Mouse (Mus musculus) G1E (cell line): ENCODE measurements at regions not wholly inside any gene's neighbourhood (a gene's known extent, or its start where the extent isn't known, plus 50 kb on each side); places are given as distances from the start of the nearest gene placed in this dataset.
"Not testable (repeated sequence)": the region's sequence is repeated elsewhere in the genome, so short reads cannot be mapped to it uniquely, and the experiment has no call there.

ENCODE experiments used
- ATAC-seq: 2 replicates; pipeline ENCODE4 v1.8.0; 2016; ENCODE audit warnings: mild to moderate bottlenecking; ENCODE audit not compliant: insufficient number of reproducible peaks, poor library complexity, low FRiP score, severe bottlenecking; ENCODE audit errors: extremely low read depth
- DNase-seq: peaks from one replicate; pipeline ENCODE4 v3.0.0; 2012; ENCODE audit warnings: low spot score
- H3K27me3 ChIP-seq: 2 replicates; pipeline ENCODE4 v1.6.1; 2012; ENCODE audit warnings: mild to moderate bottlenecking, low read length, inconsistent platforms; ENCODE audit not compliant: insufficient read depth
- H3K36me3 ChIP-seq: replicated peaks from 2 replicates; pipeline ENCODE3; 2012; ENCODE audit warnings: mild to moderate bottlenecking, inconsistent platforms
- H3K4me1 ChIP-seq: 2 replicates; pipeline ENCODE4 v1.6.1; 2012; ENCODE audit warnings: low read depth, low read length, inconsistent platforms, mixed read lengths; ENCODE audit not compliant: insufficient read depth
- H3K4me3 ChIP-seq: 2 replicates; pipeline ENCODE4 v1.5.1; 2012; ENCODE audit warnings: low read depth, mild to moderate bottlenecking, inconsistent platforms, low read length, moderate library complexity, mixed read lengths
- H3K9me3 ChIP-seq: replicated peaks from 2 replicates; pipeline ENCODE4 v1.6.1; 2012; ENCODE audit warnings: inconsistent platforms
- CTCF ChIP-seq: IDR thresholded peaks from 2 replicates; pipeline ENCODE4 v1.5.1; 2012; ENCODE audit warnings: low read depth, low read length, inconsistent platforms, mixed read lengths
- GATA1 ChIP-seq: IDR thresholded peaks from 2 replicates; pipeline ENCODE4 v1.6.1; 2012; ENCODE audit warnings: borderline replicate concordance, low read length, inconsistent platforms, mixed read lengths
- GATA2 ChIP-seq: IDR thresholded peaks from 2 replicates; pipeline ENCODE4 v1.6.1; 2012; ENCODE audit warnings: low read depth, low read length, inconsistent platforms, borderline replicate concordance
- POLR2AphosphoS5 ChIP-seq: IDR thresholded peaks from 2 replicates; pipeline ENCODE4 v1.6.1; 2012; ENCODE audit warnings: low read depth, low read length, inconsistent platforms; ENCODE audit not compliant: insufficient replicate concordance
- TAL1 ChIP-seq: conservative IDR thresholded peaks from 2 replicates; pipeline ENCODE4 v1.6.1; 2012; ENCODE audit warnings: low read depth, low read length, inconsistent platforms, mixed read lengths

DNA sequence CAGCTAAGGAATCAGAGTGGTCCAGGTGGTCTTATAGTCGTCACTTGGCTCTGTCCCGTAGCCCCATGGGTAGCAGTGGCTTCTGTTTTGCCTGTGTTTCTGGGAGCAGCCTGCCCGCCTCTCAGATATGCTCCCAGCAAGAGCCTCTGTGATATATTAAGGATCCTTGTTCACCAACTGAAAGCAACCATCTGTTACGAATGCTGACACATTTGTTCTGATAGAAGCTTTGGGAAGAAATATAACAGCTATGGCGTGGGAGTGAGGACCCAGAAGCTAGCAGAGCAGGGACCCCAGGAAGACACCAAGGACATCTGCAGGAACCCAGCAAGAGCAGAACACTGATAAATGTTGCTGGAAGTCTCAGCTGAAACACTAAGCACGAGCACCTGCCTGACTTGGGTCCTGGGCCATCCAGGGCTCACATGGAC lies 186.7 kb upstream of the Gm17728 start:
- Histone ChIP-seq H3K4me1 (no peaks in the 10 kb centered on the region), H3K27me3 (no peaks in the 10 kb centered on the region), H3K36me3 (no peaks in the 10 kb centered on the region), H3K9me3 (no peaks in the 10 kb centered on the region), H3K4me3 (no peak overlapping the region)
- DNase-seq (no peak), ATAC-seq (no peak)
- TF ChIP-seq CTCF = no peak
- no peak for TF ChIP-seq POLR2AphosphoS5
- TF ChIP-seq TAL1 = no peak
- TF ChIP-seq GATA1 = no peak
- no peak for TF ChIP-seq GATA2

DNA sequence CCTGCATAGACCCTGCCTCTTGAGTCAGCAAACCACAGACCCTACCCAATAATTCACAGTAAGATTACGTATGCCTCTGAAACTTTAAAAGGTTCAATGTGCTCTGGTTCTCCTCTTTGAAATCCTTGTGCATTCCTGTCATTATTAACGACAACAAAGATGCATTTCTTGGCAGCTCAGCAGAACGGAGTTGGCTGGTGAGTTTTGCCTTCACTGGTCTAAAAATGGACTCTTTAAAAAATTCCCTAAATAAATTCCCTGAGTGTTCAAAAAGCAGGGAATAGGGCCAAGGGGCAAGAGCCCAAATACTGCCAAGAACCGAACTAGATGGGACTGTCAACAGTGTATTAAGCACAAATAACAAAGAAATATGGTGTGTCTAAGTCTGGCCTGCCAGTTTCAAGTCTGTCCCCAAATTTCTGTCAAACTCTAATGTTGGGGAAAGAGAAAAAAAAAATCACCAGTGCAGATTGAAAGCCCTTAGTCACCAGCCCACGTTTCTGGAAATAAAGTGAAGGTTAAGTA lies 163.2 kb upstream of the Gm17728 start:
- Histone ChIP-seq H3K27me3 (no peaks in the 10 kb centered on the region), H3K36me3 (no peaks in the 10 kb centered on the region), H3K4me1 (no peaks in the 10 kb centered on the region), H3K4me3 (no peak overlapping the region), H3K9me3 (peaks cover 9% of the 10 kb centered on the region; the same call in 1 of the 2 replicates)
- no peak for ATAC-seq
- no peak for DNase-seq
- TF ChIP-seq GATA2 (no peak), TAL1 (no peak), CTCF (no peak), GATA1 (no peak), POLR2AphosphoS5 (no peak)

DNA sequence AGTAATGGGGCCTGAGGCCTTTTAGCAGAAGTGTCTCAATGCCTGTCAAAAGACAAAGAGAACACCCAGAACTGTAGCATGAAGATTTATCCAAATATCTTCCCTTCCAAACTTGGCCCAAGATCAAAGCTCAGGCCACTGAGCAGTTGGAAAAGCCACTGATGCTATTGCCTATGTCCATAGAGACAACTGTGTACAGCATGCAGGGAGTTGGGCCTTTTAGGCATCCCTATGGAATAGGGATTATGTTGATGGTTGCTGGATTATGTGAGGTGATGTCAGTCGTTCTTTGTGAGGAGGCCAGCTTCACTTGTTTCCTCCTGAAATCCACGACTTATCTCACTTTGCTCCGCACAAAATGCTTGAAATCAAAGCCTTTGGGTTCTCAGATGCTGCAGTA lies 153.1 kb upstream of the Gm17728 start:
- ATAC-seq (no peak), DNase-seq (no peak)
- H3K4me3 ChIP-seq = no peak overlapping the region
- H3K27me3 ChIP-seq = no peaks in the 10 kb centered on the region
- no peaks in the 10 kb centered on the region for H3K9me3 ChIP-seq
- no peaks in the 10 kb centered on the region for H3K36me3 ChIP-seq
- H3K4me1 ChIP-seq = no peaks in the 10 kb centered on the region
- TF ChIP-seq GATA1 = no peak
- TF ChIP-seq POLR2AphosphoS5 = no peak
- no peak for TF ChIP-seq TAL1
- no peak for TF ChIP-seq GATA2
- TF ChIP-seq CTCF = no peak

DNA sequence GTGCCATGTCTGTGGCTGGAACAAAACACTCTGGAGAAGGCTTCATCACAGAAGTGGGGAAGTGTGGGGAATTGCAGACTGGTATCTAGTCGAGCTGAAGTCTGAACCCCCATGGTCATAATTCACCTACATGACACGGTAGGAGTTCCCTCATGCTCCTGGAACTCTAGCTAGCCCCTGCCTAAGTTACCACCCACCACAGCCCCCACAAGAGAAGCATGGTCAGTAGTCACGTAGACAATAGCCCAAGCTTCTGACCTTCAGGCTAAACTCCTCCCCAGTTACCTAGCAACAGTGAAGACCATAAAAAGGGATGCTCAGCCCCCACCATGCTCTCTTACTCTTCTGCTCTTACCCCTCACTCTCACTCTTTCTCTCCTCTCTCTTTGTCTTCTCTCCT lies 143.8 kb upstream of the Gm17728 start:
- H3K36me3 ChIP-seq, H3K27me3 ChIP-seq, H3K4me1 ChIP-seq, ATAC-seq, H3K4me3 ChIP-seq, DNase-seq, H3K9me3 ChIP-seq: not testable (repeated sequence)

DNA sequence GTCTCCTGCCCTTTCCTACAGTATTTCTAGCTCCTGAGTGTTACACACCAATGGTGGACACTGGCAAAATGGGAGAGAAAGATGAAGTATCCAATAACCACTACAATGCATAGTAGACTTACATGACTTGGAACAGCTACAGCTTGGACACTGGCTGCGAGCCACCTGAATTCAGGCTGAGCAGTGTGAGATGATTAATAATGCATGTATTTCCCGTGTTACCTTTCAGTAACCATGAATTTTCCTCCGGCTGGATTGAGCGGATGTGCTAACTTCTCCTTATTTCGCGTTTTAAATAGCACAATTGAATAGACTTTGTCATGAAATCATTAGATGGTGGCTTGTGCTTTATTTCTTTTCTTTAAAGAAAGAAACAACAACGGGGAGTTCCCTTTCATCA lies 142.4 kb upstream of the Gm17728 start:
- Histone ChIP-seq H3K4me3 (no peak overlapping the region), H3K4me1 (no peaks in the 10 kb centered on the region), H3K36me3 (no peaks in the 10 kb centered on the region), H3K9me3 (no peaks in the 10 kb centered on the region), H3K27me3 (no peaks in the 10 kb centered on the region)
- ATAC-seq = no peak
- TF ChIP-seq TAL1 = no peak
- no peak for TF ChIP-seq CTCF
- no peak for TF ChIP-seq POLR2AphosphoS5
- TF ChIP-seq GATA2 = no peak
- no peak for TF ChIP-seq GATA1
- DNase-seq = no peak

DNA sequence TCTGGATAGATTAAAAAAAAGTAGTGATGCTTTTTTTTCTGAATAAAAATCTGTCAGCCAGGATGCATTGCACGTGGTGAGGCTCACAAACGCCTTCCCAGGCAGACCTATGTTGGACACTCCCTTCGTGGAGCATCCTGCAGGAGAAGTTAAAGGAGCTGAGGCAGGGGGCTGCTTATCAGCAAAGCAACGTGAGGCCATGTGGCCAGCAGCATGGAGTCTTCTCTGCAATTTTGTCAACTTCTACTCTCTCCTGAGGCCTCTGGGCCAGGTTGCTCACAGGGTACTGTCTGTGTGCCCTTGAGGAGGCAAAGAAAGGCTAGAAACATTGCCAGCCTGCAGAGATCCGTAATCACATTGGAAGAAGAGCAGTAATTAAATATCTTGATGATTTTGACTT lies 140.0 kb upstream of the Gm17728 start:
- ATAC-seq = no peak

More for the DNA sequence above, 140.0 kb upstream of the Gm17728 start:
- no peak for DNase-seq
- H3K9me3 ChIP-seq = no peaks in the 10 kb centered on the region
- no peaks in the 10 kb centered on the region for H3K36me3 ChIP-seq
- no peak overlapping the region for H3K4me3 ChIP-seq
- H3K4me1 ChIP-seq = no peaks in the 10 kb centered on the region
- no peak for TF ChIP-seq POLR2AphosphoS5
- TF ChIP-seq CTCF = no peak
- no peak for TF ChIP-seq TAL1
- TF ChIP-seq GATA2 = no peak
- TF ChIP-seq GATA1 = no peak
- H3K27me3 ChIP-seq = no peaks in the 10 kb centered on the region
